Mouse (Mus musculus) MEL (cell line): Measurements from ENCODE around the gene Acat3. TPM values are rescaled to one million over a fixed set of nuclear protein-coding genes. Genes with fewer than 3 reads are reported as not detected.
"Not testable (repeated sequence)": the region's sequence is repeated elsewhere in the genome, so short reads cannot be mapped to it uniquely, and the experiment has no call there.

Experiments
- DNase-seq: peaks from one replicate; pipeline ENCODE4 v3.0.0; 2011; ENCODE audit warnings: low read depth, low spot score
- H3K27ac ChIP-seq: 2 replicates; pipeline ENCODE4 v1.5.1; 2012; ENCODE audit warnings: low read depth, mild to moderate bottlenecking, control low read depth, low read length, moderate library complexity; ENCODE audit not compliant: control insufficient read depth
- H3K27me3 ChIP-seq, 2 experiments: fragments of 150-350 bp in 1 of 2; sonication (generic) in 1 of 2; 2 replicates each; pipeline ENCODE4 v1.6.1; 2012; ENCODE audit warnings: low read length in 2 of 2, mild to moderate bottlenecking in 2 of 2, improper control_type of control experiment in 1 of 2, moderate library complexity in 1 of 2; ENCODE audit not compliant: insufficient read depth in 2 of 2, control insufficient read depth in 1 of 2
- H3K36me3 ChIP-seq, 2 experiments: 2 replicates each; pipeline ENCODE4 v1.6.1; 2012 to 2014; ENCODE audit warnings: low read length in 2 of 2, improper control_type of control experiment in 1 of 2, inconsistent platforms in 1 of 2, mild to moderate bottlenecking in 1 of 2; ENCODE audit not compliant: insufficient read depth in 2 of 2, control insufficient read depth in 1 of 2
- H3K4me1 ChIP-seq, 2 experiments: fragments of 150-350 bp in 1 of 2; sonication (generic) in 1 of 2; 2 replicates each; pipeline ENCODE4 v1.6.1; 2012; ENCODE audit warnings: low read length in 2 of 2, improper control_type of control experiment in 1 of 2, mild to moderate bottlenecking in 1 of 2; ENCODE audit not compliant: insufficient read depth in 2 of 2, control insufficient read depth in 1 of 2
- H3K4me3 ChIP-seq, 2 experiments: fragments of 150-350 bp in 1 of 2; sonication (generic) in 1 of 2; 2 replicates each; pipeline ENCODE4 v1.5.1; 2012; ENCODE audit warnings: low read depth in 2 of 2, low read length in 2 of 2, mild to moderate bottlenecking in 2 of 2, moderate library complexity in 2 of 2, control low read depth in 1 of 2, improper control_type of control experiment in 1 of 2; ENCODE audit not compliant: control insufficient read depth in 1 of 2, insufficient read depth in 1 of 2
- H3K79me2 ChIP-seq: 2 replicates; pipeline ENCODE4 v1.6.1; 2012; ENCODE audit warnings: mild to moderate bottlenecking, low read length, moderate library complexity; ENCODE audit not compliant: control insufficient read depth, poor library complexity, insufficient read depth
- H3K9ac ChIP-seq: 2 replicates; pipeline ENCODE4 v1.6.1; 2012; ENCODE audit warnings: low read depth, mild to moderate bottlenecking, control low read depth, low read length, moderate library complexity; ENCODE audit not compliant: control insufficient read depth, poor library complexity, severe bottlenecking
- H3K9me3 ChIP-seq: fragments of 150-350 bp; sonication (generic); replicated peaks from 2 replicates; pipeline ENCODE4 v1.6.1; 2012; ENCODE audit warnings: mild to moderate bottlenecking, low read length, improper control_type of control experiment, moderate library complexity; ENCODE audit not compliant: insufficient read depth
- CHD1 ChIP-seq: IDR thresholded peaks from 2 replicates; pipeline ENCODE4 v1.6.1; 2012; ENCODE audit warnings: low read depth, mild to moderate bottlenecking, inconsistent platforms, low read length, improper control_type of control experiment
- CHD2 ChIP-seq: IDR thresholded peaks from 2 replicates; pipeline ENCODE4 v1.6.1; 2011; ENCODE audit warnings: low read length, improper control_type of control experiment
- CTCF ChIP-seq, 3 experiments: IDR thresholded peaks in 2 of 3; conservative IDR thresholded peaks in 1 of 3; 2 replicates each; pipeline ENCODE4 v1.5.1; 2011 to 2012; ENCODE audit warnings: low read length in 3 of 3, low read depth in 2 of 3, mild to moderate bottlenecking in 2 of 3, improper control_type of control experiment in 1 of 3, inconsistent platforms in 1 of 3, mixed read lengths in 1 of 3, moderate library complexity in 1 of 3; ENCODE audit not compliant: control insufficient read depth in 1 of 3, insufficient read depth in 1 of 3, poor library complexity in 1 of 3, severe bottlenecking in 1 of 3
- ELF1 ChIP-seq: IDR thresholded peaks from 2 replicates; pipeline ENCODE4 v1.6.1; 2014; ENCODE audit warnings: low read depth, mild to moderate bottlenecking, inconsistent platforms, low read length, improper control_type of control experiment, moderate library complexity
- HCFC1 ChIP-seq: IDR thresholded peaks from 2 replicates; pipeline ENCODE4 v1.6.1; 2012; ENCODE audit warnings: low read depth, mild to moderate bottlenecking, inconsistent platforms, low read length, improper control_type of control experiment, moderate library complexity
- KAT2A ChIP-seq: conservative IDR thresholded peaks from 2 replicates; pipeline ENCODE4 v1.6.1; 2012; ENCODE audit warnings: low read depth, low read length, improper control_type of control experiment, inconsistent platforms
- MAX ChIP-seq: IDR thresholded peaks from 2 replicates; pipeline ENCODE4 v1.6.1; 2011; ENCODE audit warnings: low read length, improper control_type of control experiment
- MAZ ChIP-seq: IDR thresholded peaks from 2 replicates; pipeline ENCODE4 v1.6.1; 2012; ENCODE audit warnings: low read depth, mild to moderate bottlenecking, inconsistent platforms, low read length, improper control_type of control experiment
- MEF2A ChIP-seq: IDR thresholded peaks from 2 replicates; pipeline ENCODE4 v1.6.1; 2014; ENCODE audit warnings: low read depth, mild to moderate bottlenecking, inconsistent platforms, low read length, improper control_type of control experiment; ENCODE audit not compliant: poor library complexity, insufficient replicate concordance, severe bottlenecking; ENCODE audit errors: extremely low read depth
- MYC ChIP-seq: IDR thresholded peaks from 2 replicates; pipeline ENCODE4 v1.6.1; 2011; ENCODE audit warnings: low read depth, mild to moderate bottlenecking, low read length, improper control_type of control experiment, moderate library complexity
- NRF1 ChIP-seq: IDR thresholded peaks from 2 replicates; pipeline ENCODE4 v1.6.1; 2014; ENCODE audit warnings: low read depth, mild to moderate bottlenecking, inconsistent platforms, low read length, improper control_type of control experiment, moderate library complexity; ENCODE audit not compliant: poor library complexity, insufficient read depth, severe bottlenecking
- POLR2A ChIP-seq, 2 experiments: IDR thresholded peaks; 2 replicates each; pipeline ENCODE4 v1.6.1; 2011 to 2012; ENCODE audit warnings: low read length in 2 of 2, mild to moderate bottlenecking in 2 of 2, control low read depth in 1 of 2, improper control_type of control experiment in 1 of 2, low read depth in 1 of 2, moderate library complexity in 1 of 2; ENCODE audit not compliant: control insufficient read depth in 1 of 2, insufficient read depth in 1 of 2, poor library complexity in 1 of 2
- RAD21 ChIP-seq: IDR thresholded peaks from 2 replicates; pipeline ENCODE4 v1.6.1; 2011; ENCODE audit warnings: mild to moderate bottlenecking, low read depth, low read length, improper control_type of control experiment
- TCF12 ChIP-seq: IDR thresholded peaks from 2 replicates; pipeline ENCODE4 v1.6.1; 2014; ENCODE audit warnings: low read depth, mild to moderate bottlenecking, inconsistent platforms, low read length, improper control_type of control experiment, moderate library complexity
- ZMIZ1 ChIP-seq: IDR thresholded peaks from 2 replicates; pipeline ENCODE4 v1.6.1; 2012; ENCODE audit warnings: low read depth, mild to moderate bottlenecking, inconsistent platforms, low read length, improper control_type of control experiment, moderate library complexity
- polyA plus RNA-seq, 2 experiments: library from polyadenylated mRNA; stranded (reverse) in 1 of 2; unstranded in 1 of 2; fragments of >175 nt in 1 of 2; fragments of >200 nt in 1 of 2; gene quantifications; 2 replicates each; pipeline versions ENCODE4 v1.2.1 to v1.2.4; 2012; ENCODE audit warnings: low replicate concordance in 2 of 2, low read depth in 1 of 2; ENCODE audit not compliant: insufficient read length in 2 of 2, insufficient read depth in 1 of 2, missing spikeins in 1 of 2
- total RNA-seq: library from RNA; depleted of rRNA; stranded (reverse); fragments of 300-350 nt; gene quantifications from 2 replicates; pipeline ENCODE4 v1.2.3, GENCODE M21; 2012; rRNA removed

Acat3 gene
- total RNA-seq (13.6 and 14.6 TPM in 2 replicates), polyA plus RNA-seq (1 to 10 TPM in 1 of 2 experiments, not detected in 1; 1.0 TPM)

GRCm38 (mm10) chr17:12940151-12940805, at the start of gene Acat3:
Gene Acat3 (minus strand): TSS chr17:12940600.
- Histone ChIP-seq H3K79me2 (no peaks in the 10 kb centered on the region), H3K4me3 (no peak within 1 kb of the TSS), H3K9me3 (no peaks in the 10 kb centered on the region), H3K27ac (no peak within 1 kb of the TSS), H3K36me3 (peaks cover 0 to 5% of the 10 kb centered on the region in 2 experiments; a peak in 3 of 4 replicates), H3K27me3 (no peaks in the 10 kb centered on the region), H3K9ac (no peak within 1 kb of the TSS), H3K4me1 (peaks cover 5 to 6% of the 10 kb centered on the region in 2 experiments; a peak in 3 of 4 replicates)
- DNase-seq, result no peak
- TF ChIP-seq RAD21 (no peak), MAX (no peak), POLR2A (IDR thresholded peaks at IDR 0.05; ENCODE audit: control insufficient read depth in 1 of 2, insufficient read depth in 1 of 2, low read depth in 1 of 2, low read length in 2 of 2, poor library complexity in 1 of 2) (no peak), CHD1 (no peak), MAZ (no peak), ELF1 (no peak), NRF1 (no peak), HCFC1 (no peak), KAT2A (no peak), MYC (no peak), CHD2 (no peak), TCF12 (no peak), MEF2A (no peak), ZMIZ1 (no peak)

GRCm38 (mm10) chr17:12988096-12988495, 47.7 kb upstream of the Acat3 start:
- H3K9ac ChIP-seq, DNase-seq: not testable (repeated sequence)
- H3K36me3 ChIP-seq, result peaks cover 15 to 50% of the 10 kb centered on the region in 2 experiments

More at GRCm38 (mm10) chr17:12988096-12988495, 47.7 kb upstream of the Acat3 start:
- H3K27ac ChIP-seq, H3K9me3 ChIP-seq: not testable (repeated sequence)
- peaks cover 55% of the 10 kb centered on the region for H3K79me2 ChIP-seq
- TF ChIP-seq CTCF (IDR thresholded peaks at IDR 0.05 in 2 of 3, conservative IDR thresholded peaks at IDR 0.05 in 1 of 3; ENCODE audit: control insufficient read depth in 1 of 3, insufficient read depth in 1 of 3, low read depth in 2 of 3, low read length in 3 of 3, poor library complexity in 1 of 3, severe bottlenecking in 1 of 3), result peak in 1 of 3 experiments; percentile 24; a peak in 2 of 6 replicates
- TF ChIP-seq, all 39 proteins: peak for 1; not testable (repeated sequence) for 38
- not testable (repeated sequence) for H3K27me3 ChIP-seq, H3K4me3 ChIP-seq
- peaks cover 5 to 11% of the 10 kb centered on the region in 2 experiments for H3K4me1 ChIP-seq
